Mouse (Mus musculus): ENCODE results near the gene Arih1. TPM values are rescaled to one million over a fixed set of nuclear protein-coding genes. Genes with fewer than 3 reads are reported as not detected.

Gene Arih1
- polyA plus RNA-seq, 1 experiment from 2014 or later = 19.6 TPM

DNA sequence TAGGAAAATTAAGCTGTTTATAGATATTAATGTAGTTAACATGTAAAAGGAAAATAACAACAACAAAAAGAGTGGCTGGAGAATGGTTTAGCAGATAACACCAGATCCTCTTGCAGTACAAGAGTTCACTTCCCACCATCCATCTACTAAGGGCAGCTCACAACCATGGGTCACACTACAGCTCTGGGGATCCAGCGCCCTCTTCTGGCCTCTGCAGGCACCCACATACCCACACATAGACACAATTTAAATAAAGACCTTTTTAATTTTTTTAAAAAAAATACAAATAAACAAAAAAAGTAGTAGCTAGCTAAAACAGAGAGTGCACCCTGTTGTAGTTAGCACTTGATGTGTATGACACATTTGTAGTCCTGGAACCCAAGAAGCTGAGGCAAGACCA lies 4.0 kb downstream of the Arih1 start:
- ATAC-seq (ENCODE audit: low FRiP score, low TSS enrichment) (no peak), DNase-seq (peak; percentile 18)
- Histone ChIP-seq H3K4me1 (ENCODE audit: control insufficient read depth, insufficient read depth, low read length) (peaks cover 27% of the 10 kb centered on the region), H3K27me3 (ENCODE audit: control insufficient read depth, insufficient read depth, low read length) (no peaks in the 10 kb centered on the region), H3K4me2 (ENCODE audit: low read length) (peak overlapping the region; percentile 29), H3K27ac (replicated peaks; ENCODE audit: low read depth, low read length) (no peak overlapping the region), H3K36me3 (ENCODE audit: control insufficient read depth, insufficient read depth, low read length) (no peaks in the 10 kb centered on the region), H3K9me3 (ENCODE audit: control insufficient read depth, low read length) (no peaks in the 10 kb centered on the region), H3K9ac (replicated peaks; ENCODE audit: low read length) (no peak overlapping the region), H3K4me3 (replicated peaks; ENCODE audit: low read depth, low read length) (0 out of 2 replicates have a peak overlapping the region, but pooled peaks have one; percentile 2)
- 39% methylated on average over 1 of the region's 1 CpGs for WGBS

- peaks cover 3% of the 10 kb centered on the region; the same call in 1 of the 2 replicates for H3K4me1 ChIP-seq (ENCODE audit: control insufficient read depth, insufficient read depth, low read length)
- H3K27ac ChIP-seq (replicated peaks; ENCODE audit: low read depth, low read length) = no peak overlapping the region
- no peak overlapping the region for H3K4me2 ChIP-seq (ENCODE audit: low read length)
- WGBS = 95% methylated on average over 2 of the region's 2 CpGs
- H3K4me3 ChIP-seq (replicated peaks; ENCODE audit: low read depth, low read length) = no peak overlapping the region
- DNase-seq (no peak), ATAC-seq (ENCODE audit: low FRiP score, low TSS enrichment) (no peak)
- no peak overlapping the region for H3K9ac ChIP-seq (replicated peaks; ENCODE audit: low read length)
- no peaks in the 10 kb centered on the region for H3K36me3 ChIP-seq (ENCODE audit: control insufficient read depth, insufficient read depth, low read length)
- H3K9me3 ChIP-seq (ENCODE audit: control insufficient read depth, low read length) = no peaks in the 10 kb centered on the region
- no peaks in the 10 kb centered on the region for H3K27me3 ChIP-seq (ENCODE audit: control insufficient read depth, insufficient read depth, low read length)
Observed at GRCm38 (mm10) chr9:59476617-59477016, 9.8 kb downstream of the Arih1 start.

GRCm38 (mm10) chr9:59474838-59475237 lies 11.6 kb downstream of the Arih1 start:
- no peak overlapping the region for H3K9ac ChIP-seq (replicated peaks; ENCODE audit: low read length)
- WGBS = 89% methylated on average over 1 of the region's 1 CpGs
- H3K4me2 ChIP-seq (ENCODE audit: low read length) = no peak overlapping the region
- no peaks in the 10 kb centered on the region for H3K36me3 ChIP-seq (ENCODE audit: control insufficient read depth, insufficient read depth, low read length)
- no peaks in the 10 kb centered on the region for H3K9me3 ChIP-seq (ENCODE audit: control insufficient read depth, low read length)
- DNase-seq (no peak), ATAC-seq (ENCODE audit: low FRiP score, low TSS enrichment) (no peak)
- H3K4me1 ChIP-seq (ENCODE audit: control insufficient read depth, insufficient read depth, low read length) = peaks cover 3% of the 10 kb centered on the region; the same call in 1 of the 2 replicates
- H3K27me3 ChIP-seq (ENCODE audit: control insufficient read depth, insufficient read depth, low read length) = no peaks in the 10 kb centered on the region
- H3K4me3 ChIP-seq (replicated peaks; ENCODE audit: low read depth, low read length) = no peak overlapping the region
- H3K27ac ChIP-seq (replicated peaks; ENCODE audit: low read depth, low read length) = no peak overlapping the region

DNA sequence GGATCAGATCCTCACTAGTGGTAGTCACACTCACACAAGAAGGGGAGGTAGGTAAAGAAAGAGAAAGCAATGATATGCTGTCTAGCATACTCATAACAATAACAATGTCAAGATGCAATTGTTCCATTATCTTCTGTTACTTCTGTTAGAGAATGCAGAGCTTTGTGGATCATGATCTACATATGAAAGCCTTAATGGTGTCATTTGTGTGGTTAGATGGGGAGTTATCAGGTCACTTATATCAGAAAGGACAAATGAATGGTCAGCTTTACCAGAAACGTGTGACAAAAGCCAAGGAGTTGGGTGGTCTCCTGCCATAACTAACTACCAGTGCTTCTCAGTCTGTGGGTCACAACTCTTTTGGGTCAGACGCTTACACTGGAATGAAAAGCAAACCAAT lies 13.2 kb downstream of the Arih1 start:
- no peaks in the 10 kb centered on the region for H3K27me3 ChIP-seq (ENCODE audit: control insufficient read depth, insufficient read depth, low read length)
- H3K4me2 ChIP-seq (ENCODE audit: low read length) = no peak overlapping the region
- DNase-seq = no peak
- ATAC-seq (ENCODE audit: low FRiP score, low TSS enrichment) = no peak
- no peak overlapping the region for H3K4me3 ChIP-seq (replicated peaks; ENCODE audit: low read depth, low read length)
- peaks cover 3% of the 10 kb centered on the region; the same call in 1 of the 2 replicates for H3K4me1 ChIP-seq (ENCODE audit: control insufficient read depth, insufficient read depth, low read length)
- H3K9me3 ChIP-seq (ENCODE audit: control insufficient read depth, low read length) = no peaks in the 10 kb centered on the region
- no peak overlapping the region for H3K27ac ChIP-seq (replicated peaks; ENCODE audit: low read depth, low read length)
- H3K9ac ChIP-seq (replicated peaks; ENCODE audit: low read length) = no peak overlapping the region
- WGBS = 72% methylated on average over 2 of the region's 2 CpGs
- H3K36me3 ChIP-seq (ENCODE audit: control insufficient read depth, insufficient read depth, low read length) = no peaks in the 10 kb centered on the region

DNA sequence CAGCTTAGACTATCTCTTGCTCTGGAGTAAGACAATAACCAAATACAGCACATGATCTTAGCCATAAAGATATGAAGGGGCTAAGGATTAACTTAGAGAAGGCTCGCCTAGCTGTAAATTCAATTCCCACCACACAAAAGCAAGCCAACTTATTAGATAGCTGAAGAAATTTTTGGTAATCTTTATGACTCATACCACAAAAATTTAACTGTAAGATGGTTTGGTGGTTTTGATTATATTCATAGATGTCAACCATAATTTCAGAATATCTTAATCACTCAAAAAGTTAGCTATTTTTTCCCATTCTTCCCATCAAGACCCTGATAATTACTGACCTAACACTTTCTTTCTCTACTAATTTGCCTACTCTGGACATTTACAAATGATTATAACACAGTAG lies 17.0 kb downstream of the Arih1 start:
- DNase-seq = no peak
- Histone ChIP-seq H3K27me3 (ENCODE audit: control insufficient read depth, insufficient read depth, low read length) (no peaks in the 10 kb centered on the region), H3K9me3 (ENCODE audit: control insufficient read depth, low read length) (no peaks in the 10 kb centered on the region), H3K27ac (replicated peaks; ENCODE audit: low read depth, low read length) (no peak overlapping the region), H3K4me2 (ENCODE audit: low read length) (no peak overlapping the region), H3K36me3 (ENCODE audit: control insufficient read depth, insufficient read depth, low read length) (no peaks in the 10 kb centered on the region), H3K9ac (replicated peaks; ENCODE audit: low read length) (no peak overlapping the region), H3K4me3 (replicated peaks; ENCODE audit: low read depth, low read length) (no peak overlapping the region), H3K4me1 (ENCODE audit: control insufficient read depth, insufficient read depth, low read length) (no peaks in the 10 kb centered on the region)
- no peak for ATAC-seq (ENCODE audit: low FRiP score, low TSS enrichment)
- WGBS = 77% methylated on average over 1 of the region's 1 CpGs

GRCm38 (mm10) chr9:59464293-59464692 lies 22.1 kb downstream of the Arih1 start:
- Histone ChIP-seq H3K27ac (replicated peaks; ENCODE audit: low read depth, low read length) (no peak overlapping the region), H3K4me1 (ENCODE audit: control insufficient read depth, insufficient read depth, low read length) (no peaks in the 10 kb centered on the region), H3K27me3 (ENCODE audit: control insufficient read depth, insufficient read depth, low read length) (no peaks in the 10 kb centered on the region), H3K9ac (replicated peaks; ENCODE audit: low read length) (no peak overlapping the region), H3K4me3 (replicated peaks; ENCODE audit: low read depth, low read length) (no peak overlapping the region), H3K36me3 (ENCODE audit: control insufficient read depth, insufficient read depth, low read length) (no peaks in the 10 kb centered on the region), H3K4me2 (ENCODE audit: low read length) (no peak overlapping the region), H3K9me3 (ENCODE audit: control insufficient read depth, low read length) (no peaks in the 10 kb centered on the region)
- no peak for ATAC-seq (ENCODE audit: low FRiP score, low TSS enrichment)
- 93% methylated on average over 1 of the region's 1 CpGs for WGBS
- DNase-seq = no peak

DNA sequence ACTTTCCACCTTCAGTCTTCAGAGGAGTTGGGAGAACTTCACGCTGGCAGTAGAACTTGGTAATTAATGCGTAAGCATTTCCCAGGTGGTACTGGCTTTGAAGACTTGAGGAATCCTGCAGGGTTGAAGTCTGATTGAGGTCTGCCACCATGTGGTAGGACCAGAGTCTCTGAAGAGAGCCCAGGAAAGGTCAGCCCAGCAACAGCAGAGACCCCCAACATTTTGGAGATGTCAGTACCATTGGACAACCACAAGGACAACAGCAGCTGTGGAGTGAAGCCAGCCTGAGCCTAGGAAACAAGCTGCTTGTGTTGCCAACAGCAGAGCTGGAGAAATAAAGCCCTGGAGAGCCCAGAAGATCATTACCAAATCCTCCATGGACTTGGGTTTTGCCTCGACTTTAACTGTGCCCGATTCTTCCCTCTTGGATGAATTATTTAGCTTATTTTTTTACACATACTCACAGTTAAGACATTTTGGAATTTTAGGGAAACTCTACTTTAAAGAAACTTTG lies 27.4 kb downstream of the Arih1 start:
- Histone ChIP-seq H3K36me3 (ENCODE audit: control insufficient read depth, insufficient read depth, low read length) (no peaks in the 10 kb centered on the region), H3K4me3 (replicated peaks; ENCODE audit: low read depth, low read length) (no peak overlapping the region), H3K27me3 (ENCODE audit: control insufficient read depth, insufficient read depth, low read length) (no peaks in the 10 kb centered on the region), H3K9ac (replicated peaks; ENCODE audit: low read length) (no peak overlapping the region), H3K9me3 (ENCODE audit: control insufficient read depth, low read length) (no peaks in the 10 kb centered on the region), H3K4me2 (ENCODE audit: low read length) (no peak overlapping the region), H3K27ac (replicated peaks; ENCODE audit: low read depth, low read length) (no peak overlapping the region), H3K4me1 (ENCODE audit: control insufficient read depth, insufficient read depth, low read length) (no peaks in the 10 kb centered on the region)
- ATAC-seq (ENCODE audit: low FRiP score, low TSS enrichment) = no peak
- peak; percentile 3 for DNase-seq
- WGBS = 68% methylated on average over 4 of the region's 4 CpGs

DNA sequence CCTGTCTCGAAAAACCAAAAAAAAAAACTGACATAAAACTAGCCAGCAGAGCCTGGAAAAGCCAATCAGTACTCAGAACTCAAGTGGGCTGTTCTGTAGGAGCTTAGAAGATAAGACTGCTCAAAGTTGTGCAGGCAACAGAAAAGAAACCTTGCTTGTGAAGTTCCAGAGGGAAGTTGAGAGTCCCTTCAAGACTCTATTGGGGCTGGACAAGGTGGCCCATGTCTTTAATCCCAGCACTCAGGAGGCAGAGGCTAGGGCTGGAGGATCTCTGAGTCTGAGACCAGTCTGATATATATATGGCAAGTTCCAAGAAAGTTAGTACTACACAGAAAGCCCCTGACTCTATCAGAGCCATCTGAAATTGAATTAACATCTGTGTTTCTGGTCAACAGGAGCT lies 28.0 kb downstream of the Arih1 start:
- no peaks in the 10 kb centered on the region for H3K9me3 ChIP-seq (ENCODE audit: control insufficient read depth, low read length)
- ATAC-seq (ENCODE audit: low FRiP score, low TSS enrichment) = no peak
- no peak overlapping the region for H3K27ac ChIP-seq (replicated peaks; ENCODE audit: low read depth, low read length)
- H3K4me3 ChIP-seq (replicated peaks; ENCODE audit: low read depth, low read length) = no peak overlapping the region
- no peak for DNase-seq
- 100% methylated on average over 1 of the region's 1 CpGs for WGBS
- no peaks in the 10 kb centered on the region for H3K36me3 ChIP-seq (ENCODE audit: control insufficient read depth, insufficient read depth, low read length)
- no peaks in the 10 kb centered on the region for H3K27me3 ChIP-seq (ENCODE audit: control insufficient read depth, insufficient read depth, low read length)
- no peak overlapping the region for H3K4me2 ChIP-seq (ENCODE audit: low read length)
- H3K4me1 ChIP-seq (ENCODE audit: control insufficient read depth, insufficient read depth, low read length) = no peaks in the 10 kb centered on the region
- H3K9ac ChIP-seq (replicated peaks; ENCODE audit: low read length) = no peak overlapping the region

DNA sequence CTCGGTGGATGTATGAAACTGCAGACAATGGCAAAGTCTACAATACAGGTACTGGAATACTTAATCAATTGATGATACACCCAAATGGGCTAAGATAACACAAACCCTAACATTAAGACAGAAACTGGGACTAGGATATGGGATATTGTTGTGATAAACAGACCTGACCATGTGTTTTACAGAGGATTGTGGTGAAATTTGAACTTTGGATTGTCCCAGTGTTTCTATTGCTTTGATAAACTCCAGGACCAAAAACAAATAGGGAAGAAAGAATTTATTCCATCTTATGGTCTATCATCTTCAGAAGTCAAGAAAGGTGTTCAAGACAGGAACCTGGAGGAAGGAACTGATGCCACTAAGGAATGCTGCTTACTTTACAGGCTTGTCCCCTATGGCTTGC lies 28.7 kb downstream of the Arih1 start:
- ATAC-seq (ENCODE audit: low FRiP score, low TSS enrichment) (no peak), DNase-seq (no peak)
- Histone ChIP-seq H3K27ac (replicated peaks; ENCODE audit: low read depth, low read length) (no peak overlapping the region), H3K4me2 (ENCODE audit: low read length) (no peak overlapping the region), H3K9ac (replicated peaks; ENCODE audit: low read length) (no peak overlapping the region), H3K27me3 (ENCODE audit: control insufficient read depth, insufficient read depth, low read length) (no peaks in the 10 kb centered on the region), H3K4me1 (ENCODE audit: control insufficient read depth, insufficient read depth, low read length) (no peaks in the 10 kb centered on the region), H3K36me3 (ENCODE audit: control insufficient read depth, insufficient read depth, low read length) (no peaks in the 10 kb centered on the region), H3K4me3 (replicated peaks; ENCODE audit: low read depth, low read length) (no peak overlapping the region), H3K9me3 (ENCODE audit: control insufficient read depth, low read length) (no peaks in the 10 kb centered on the region)
- WGBS = 84% methylated on average over 1 of the region's 1 CpGs

Data from midbrain, embryonic 14.5 days (tissue).